9 mouse cellular contexts compared by ENCODE assay signal in the genomic region with DNA sequence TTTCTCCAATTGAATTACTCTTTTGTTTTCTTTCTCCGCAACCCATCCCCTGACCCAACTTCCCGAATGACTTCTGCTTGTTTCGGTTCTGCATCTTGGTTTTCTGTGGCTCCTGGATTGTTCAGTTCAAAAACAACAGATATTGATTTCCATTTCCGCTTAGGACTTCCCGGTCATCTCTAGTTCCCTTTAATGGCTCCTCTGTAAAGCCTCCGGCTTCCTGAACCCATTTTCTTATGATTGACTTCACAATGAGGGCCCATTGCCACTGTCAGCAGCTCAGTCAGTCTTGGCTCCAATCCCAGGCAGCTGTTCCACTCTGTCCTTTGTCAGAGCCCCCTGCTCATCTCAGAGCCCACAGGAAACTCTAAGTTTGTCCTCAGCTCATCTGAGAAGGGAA. TPM values are rescaled to one million over a fixed set of nuclear protein-coding genes. Genes with fewer than 3 reads are reported as not detected.
A peak's percentile ranks its signal among the peaks of the same experiment; 100 is the strongest.
DNase-seq lines count a peak whose midpoint lies in the region; ATAC-seq and TF ChIP-seq lines count a peak whose summit lies in the region.
"Had no signal": no experiment of that assay in that cellular context is flagged by ENCODE, and none has a peak within 500 bp of the region (broad histone marks: within the 10 kb centered on the region; RNA-seq: fewer than 3 reads in every experiment).

No protein-coding gene starts in this region.

- H3K4me3 ChIP-seq in midbrain, embryonic 14.5 days (replicated peaks; ENCODE audit: low read depth, low read length) = no peak overlapping the region
- no peak overlapping the region for H3K4me3 ChIP-seq in midbrain, embryonic 10.5 days
- no peak overlapping the region for H3K4me3 ChIP-seq in kidney, postnatal 0 days (replicated peaks; ENCODE audit: low read depth, low read length)
- H3K4me3 ChIP-seq in neural tube, embryonic 14.5 days (ENCODE audit: low read depth, low read length) = no peak overlapping the region

- H3K27me3 ChIP-seq in midbrain, embryonic 14.5 days (ENCODE audit: control insufficient read depth, insufficient read depth, low read length) = no peaks in the 10 kb centered on the region
- no peaks in the 10 kb centered on the region for H3K27me3 ChIP-seq in midbrain, embryonic 10.5 days (ENCODE audit: low read depth, poor library complexity, severe bottlenecking)
- H3K27me3 ChIP-seq in kidney, postnatal 0 days (ENCODE audit: insufficient read depth, low read length) = no peaks in the 10 kb centered on the region
- H3K27me3 ChIP-seq in neural tube, embryonic 14.5 days (ENCODE audit: control insufficient read depth, insufficient read depth, low read length) = no peaks in the 10 kb centered on the region

- H3K9ac ChIP-seq in midbrain, embryonic 14.5 days (replicated peaks; ENCODE audit: low read length) = no peak overlapping the region
- no peak overlapping the region for H3K9ac ChIP-seq in kidney, postnatal 0 days (ENCODE audit: low read depth, low read length)
- H3K9ac ChIP-seq in neural tube, embryonic 14.5 days (replicated peaks; ENCODE audit: low read depth, low read length) = no peak overlapping the region

- no peak overlapping the region for H3K4me2 ChIP-seq in midbrain, embryonic 14.5 days (ENCODE audit: low read length)
- no peak overlapping the region for H3K4me2 ChIP-seq in kidney, postnatal 0 days (ENCODE audit: low read length)
- H3K4me2 ChIP-seq in neural tube, embryonic 14.5 days (ENCODE audit: low read depth, low read length) = no peak overlapping the region

- ATAC-seq in midbrain, embryonic 14.5 days (ENCODE audit: low FRiP score, low TSS enrichment) = no peak
- ATAC-seq in kidney, postnatal 0 days (replicated peaks; ENCODE audit: low FRiP score, low read depth) = no peak
- ATAC-seq in neural tube, embryonic 14.5 days (ENCODE audit: low read depth) = peak; percentile 34; the same call in 1 of the 2 replicates

- no peaks in the 10 kb centered on the region for H3K36me3 ChIP-seq in midbrain, embryonic 14.5 days (ENCODE audit: control insufficient read depth, insufficient read depth, low read length)
- H3K36me3 ChIP-seq in midbrain, embryonic 10.5 days = no peaks in the 10 kb centered on the region
- H3K36me3 ChIP-seq in kidney, postnatal 0 days (ENCODE audit: insufficient read depth, low read length) = no peaks in the 10 kb centered on the region
- H3K36me3 ChIP-seq in neural tube, embryonic 14.5 days (ENCODE audit: control insufficient read depth, insufficient read depth, low read length) = no peaks in the 10 kb centered on the region

- DNase-seq in adrenal gland, postnatal 14 days = peak; percentile 41
- DNase-seq in adrenal gland, adult 8-10 months = no peak
- peak; percentile 39 for DNase-seq in midbrain, embryonic 14.5 days
- no peak for DNase-seq in midbrain, embryonic 10.5 days (ENCODE audit: low spot score)
- DNase-seq in kidney, postnatal 0 days (ENCODE audit: low spot score) = peak; percentile 64
- no peak for DNase-seq in left cerebral cortex, adult 9 months (ENCODE audit: low spot score in 2 of 2)
- no peak for DNase-seq in spleen, postnatal 10 days (ENCODE audit: low spot score in 2 of 2)

- H3K4me1 ChIP-seq in midbrain, embryonic 14.5 days (ENCODE audit: control insufficient read depth, insufficient read depth, low read length) = no peaks in the 10 kb centered on the region
- no peaks in the 10 kb centered on the region for H3K4me1 ChIP-seq in midbrain, embryonic 10.5 days
- H3K4me1 ChIP-seq in kidney, postnatal 0 days (replicated peaks; ENCODE audit: insufficient read depth, low read length) = peaks cover 3% of the 10 kb centered on the region; the same call in 1 of the 2 replicates
- H3K4me1 ChIP-seq in neural tube, embryonic 14.5 days (ENCODE audit: control insufficient read depth, insufficient read depth, low read length) = no peaks in the 10 kb centered on the region

- no peaks in the 10 kb centered on the region for H3K9me3 ChIP-seq in midbrain, embryonic 14.5 days (ENCODE audit: control insufficient read depth, low read length)
- H3K9me3 ChIP-seq in midbrain, embryonic 10.5 days (replicated peaks) = 0 out of 2 replicates have a peak, but pooled peaks cover 3% of the 10 kb centered on the region
- no peaks in the 10 kb centered on the region for H3K9me3 ChIP-seq in kidney, postnatal 0 days (replicated peaks; ENCODE audit: low read length)
- no peaks in the 10 kb centered on the region for H3K9me3 ChIP-seq in neural tube, embryonic 14.5 days (ENCODE audit: control insufficient read depth, low read length)

- WGBS in midbrain, embryonic 14.5 days = 45% methylated on average over 6 of the region's 6 CpGs
- 72% methylated on average over 6 of the region's 6 CpGs for WGBS in midbrain, embryonic 10.5 days
- 21% methylated on average over 6 of the region's 6 CpGs for WGBS in kidney, postnatal 0 days
- 34% methylated on average over 6 of the region's 6 CpGs for WGBS in neural tube, embryonic 14.5 days

- TF ChIP-seq CTCF in kidney, postnatal 0 days (IDR thresholded peaks at IDR 0.05; ENCODE audit: low read depth) = no peak

- no peak overlapping the region for H3K27ac ChIP-seq in midbrain, embryonic 14.5 days (replicated peaks; ENCODE audit: low read depth, low read length)
- no peak overlapping the region for H3K27ac ChIP-seq in midbrain, embryonic 10.5 days (replicated peaks)
- peak overlapping the region; percentile 9; the same call in 1 of the 2 replicates for H3K27ac ChIP-seq in kidney, postnatal 0 days
- H3K27ac ChIP-seq in neural tube, embryonic 14.5 days (ENCODE audit: low read depth, low read length) = 0 out of 2 replicates have a peak overlapping the region, but pooled peaks have one; percentile 22

RNA-seq across cellular contexts. Expression of a gene that starts 16.5 kb away (rescaled TPM):
- 8.9 and 11.1 TPM in 2 replicates for total RNA-seq in adrenal gland, postnatal 14 days (2021)
- total RNA-seq in adrenal gland, adult 8-10 months (2022) = 10 to 100 TPM in 2 of 4 experiments, 1 to 10 TPM in 2; 5.6 to 10.8 (median 8.8) TPM
- 22.7 and 25.4 TPM in 2 replicates for polyA plus RNA-seq in midbrain, embryonic 14.5 days (2014; fragmentation: Nextera tagmentation; extraction: Ambion mirVana)
- polyA plus RNA-seq in midbrain, embryonic 10.5 days (2016; fragmentation: Nextera tagmentation; extraction: Ambion mirVana) = 25.7 and 32.7 TPM in 2 replicates
- 6.6 TPM in 2 replicates for polyA plus RNA-seq in kidney, postnatal 0 days (2015; fragmentation: Nextera tagmentation; extraction: Ambion mirVana)
- polyA plus RNA-seq in neural tube, embryonic 14.5 days (2014; fragmentation: Nextera tagmentation; extraction: Ambion mirVana) = 21.3 and 23.1 TPM in 2 replicates

RNA-seq across cellular contexts. Expression of a gene that starts 31.2 kb away (rescaled TPM):
- 1.0 TPM in 1 of 2 replicates, not detected in the other for total RNA-seq in adrenal gland, postnatal 14 days (2021)
- under 1 TPM in 1 of 4 experiments, not detected in 3; 0.54 TPM for total RNA-seq in adrenal gland, adult 8-10 months (2022)
- polyA plus RNA-seq in midbrain, embryonic 14.5 days (2014; fragmentation: Nextera tagmentation; extraction: Ambion mirVana) = 0.90 and 1.4 TPM in 2 replicates
- not detected in 2 replicates for polyA plus RNA-seq in midbrain, embryonic 10.5 days (2016; fragmentation: Nextera tagmentation; extraction: Ambion mirVana)
- polyA plus RNA-seq in kidney, postnatal 0 days (2015; fragmentation: Nextera tagmentation; extraction: Ambion mirVana) = 0.37 TPM in 1 of 2 replicates, not detected in the other
- 1.9 TPM in 1 of 2 replicates, not detected in the other for polyA plus RNA-seq in neural tube, embryonic 14.5 days (2014; fragmentation: Nextera tagmentation; extraction: Ambion mirVana)
- total RNA-seq: megakaryocyte-erythroid progenitor cell, adult 5-6 weeks had no signal

RNA-seq across cellular contexts. Expression of a gene that starts 34.8 kb away (rescaled TPM):
- total RNA-seq in adrenal gland, postnatal 14 days (2021) = 8,335 and 10,867 TPM in 2 replicates
- total RNA-seq in adrenal gland, adult 8-10 months (2022) = 1,000 to 10,000 TPM in 1 of 4 experiments, 100 to 1,000 TPM in 3; 528 to 1,532 (median 627) TPM
- polyA plus RNA-seq in midbrain, embryonic 14.5 days (2014; fragmentation: Nextera tagmentation; extraction: Ambion mirVana) = 3,589 and 5,155 TPM in 2 replicates
- 3,984 and 4,102 TPM in 2 replicates for polyA plus RNA-seq in midbrain, embryonic 10.5 days (2016; fragmentation: Nextera tagmentation; extraction: Ambion mirVana)
- 2,400 and 2,472 TPM in 2 replicates for polyA plus RNA-seq in kidney, postnatal 0 days (2015; fragmentation: Nextera tagmentation; extraction: Ambion mirVana)
- polyA plus RNA-seq in neural tube, embryonic 14.5 days (2014; fragmentation: Nextera tagmentation; extraction: Ambion mirVana) = 5,205 and 6,030 TPM in 2 replicates

RNA-seq across cellular contexts. Expression of a gene that starts 44.3 kb away (rescaled TPM):
- 2.8 and 3.2 TPM in 2 replicates for total RNA-seq in adrenal gland, postnatal 14 days (2021)
- not detected for total RNA-seq in adrenal gland, adult 8-10 months (2022)
- polyA plus RNA-seq in midbrain, embryonic 14.5 days (2014; fragmentation: Nextera tagmentation; extraction: Ambion mirVana) = 0.74 TPM in 1 of 2 replicates, not detected in the other
- polyA plus RNA-seq in midbrain, embryonic 10.5 days (2016; fragmentation: Nextera tagmentation; extraction: Ambion mirVana) = 5.8 and 6.6 TPM in 2 replicates
- 0.87 and 0.92 TPM in 2 replicates for polyA plus RNA-seq in kidney, postnatal 0 days (2015; fragmentation: Nextera tagmentation; extraction: Ambion mirVana)
- polyA plus RNA-seq in neural tube, embryonic 14.5 days (2014; fragmentation: Nextera tagmentation; extraction: Ambion mirVana) = 0.96 and 2.7 TPM in 2 replicates
- total RNA-seq: megakaryocyte-erythroid progenitor cell, adult 5-6 weeks had no signal

RNA-seq across cellular contexts. Expression of a gene that starts 47.8 kb away (rescaled TPM):
- total RNA-seq in adrenal gland, postnatal 14 days (2021) = 9,215 and 11,792 TPM in 2 replicates
- total RNA-seq in adrenal gland, adult 8-10 months (2022) = 1,000 to 10,000 TPM in 1 of 4 experiments, 100 to 1,000 TPM in 3; 803 to 2,295 (median 899) TPM
- 1,330 and 1,946 TPM in 2 replicates for polyA plus RNA-seq in midbrain, embryonic 14.5 days (2014; fragmentation: Nextera tagmentation; extraction: Ambion mirVana)
- polyA plus RNA-seq in midbrain, embryonic 10.5 days (2016; fragmentation: Nextera tagmentation; extraction: Ambion mirVana) = 2,199 and 2,239 TPM in 2 replicates
- polyA plus RNA-seq in kidney, postnatal 0 days (2015; fragmentation: Nextera tagmentation; extraction: Ambion mirVana) = 1,023 and 1,027 TPM in 2 replicates
- polyA plus RNA-seq in neural tube, embryonic 14.5 days (2014; fragmentation: Nextera tagmentation; extraction: Ambion mirVana) = 2,197 and 2,350 TPM in 2 replicates

Comparison
In these comparisons a context has a peak if more than half of its experiments do, and no peak if none do; other contexts are left out.
1. DNase-seq: peak in adrenal gland, postnatal 14 days (single experiment), midbrain, embryonic 14.5 days (single experiment) and kidney, postnatal 0 days (single experiment); none in adrenal gland, adult 8-10 months (single experiment), midbrain, embryonic 10.5 days (single experiment), left cerebral cortex, adult 9 months (0 of 2) and spleen, postnatal 10 days (0 of 2).
2. H3K27ac ChIP-seq: peak in kidney, postnatal 0 days (single experiment) and neural tube, embryonic 14.5 days (single experiment); none in midbrain, embryonic 14.5 days (single experiment) and midbrain, embryonic 10.5 days (single experiment).